Mouse (Mus musculus) liver, embryonic 16.5 days (tissue): ENCODE measurements around the gene Hoxa3. TPM values are rescaled to one million over a fixed set of nuclear protein-coding genes. Genes with fewer than 3 reads are reported as not detected.

Experiments
- ATAC-seq: fragments of 200-750 bp; cut with Nextera tagmentation; 2 replicates; pipeline ENCODE4 v1.8.0; 2017; ENCODE audit warnings: low read depth, mild to moderate bottlenecking, moderate number of reproducible peaks, moderate library complexity
- H3K27ac ChIP-seq: fragments of 300-500 bp; sonication (generic); 2 replicates; pipeline ENCODE4 v1.5.1; 2014; ENCODE audit warnings: mild to moderate bottlenecking, low read length
- H3K27me3 ChIP-seq: fragments of 300-500 bp; sonication (generic); 2 replicates; pipeline ENCODE4 v1.6.1; 2014; ENCODE audit warnings: low read depth, low read length, mixed read lengths; ENCODE audit not compliant: control insufficient read depth, insufficient read depth
- H3K36me3 ChIP-seq: fragments of 300-500 bp; sonication (generic); 2 replicates; pipeline ENCODE4 v1.6.1; 2014; ENCODE audit warnings: mild to moderate bottlenecking; ENCODE audit not compliant: control insufficient read depth, insufficient read depth
- H3K4me1 ChIP-seq: fragments of 300-500 bp; sonication (generic); 2 replicates; pipeline ENCODE4 v1.6.1; 2014; ENCODE audit warnings: low read depth, low read length, mixed read lengths; ENCODE audit not compliant: control insufficient read depth
- H3K4me2 ChIP-seq: fragments of 300-500 bp; sonication (generic); 2 replicates; pipeline ENCODE4 v1.6.1; 2014; ENCODE audit warnings: low read depth, low read length, mixed read lengths
- H3K4me3 ChIP-seq: fragments of 300-500 bp; sonication (generic); 2 replicates; pipeline ENCODE4 v1.5.1; 2014; ENCODE audit warnings: low read depth, mild to moderate bottlenecking, low read length
- H3K9ac ChIP-seq: fragments of 300-500 bp; sonication (generic); 2 replicates; pipeline ENCODE4 v1.6.1; 2014; ENCODE audit warnings: low read depth, low read length
- H3K9me3 ChIP-seq: fragments of 300-500 bp; sonication (generic); replicated peaks from 2 replicates; pipeline ENCODE4 v1.6.1; 2016; ENCODE audit warnings: low read length; ENCODE audit not compliant: control insufficient read depth
- WGBS: fragments of 180-500 bp; shearing (Covaris S2); extraction: QIAGEN DNeasy Blood & Tissue Kit; methylation state at CpG from one replicate; pipeline ENCODE4 v1.1.7; 2014; ENCODE audit not compliant: insufficient replicate concordance; 5-methylcytosine and 5-hydroxymethylcytosine counted together
- polyA plus RNA-seq: library from polyadenylated mRNA; unstranded; fragments of >200 nt; fragmentation: Nextera tagmentation; extraction: Ambion mirVana; gene quantifications from 2 replicates; pipeline ENCODE4 v1.2.1, GENCODE M21; 2015

Gene Hoxa3
- polyA plus RNA-seq, 1 experiment from 2014 or later = 0.27 TPM

DNA sequence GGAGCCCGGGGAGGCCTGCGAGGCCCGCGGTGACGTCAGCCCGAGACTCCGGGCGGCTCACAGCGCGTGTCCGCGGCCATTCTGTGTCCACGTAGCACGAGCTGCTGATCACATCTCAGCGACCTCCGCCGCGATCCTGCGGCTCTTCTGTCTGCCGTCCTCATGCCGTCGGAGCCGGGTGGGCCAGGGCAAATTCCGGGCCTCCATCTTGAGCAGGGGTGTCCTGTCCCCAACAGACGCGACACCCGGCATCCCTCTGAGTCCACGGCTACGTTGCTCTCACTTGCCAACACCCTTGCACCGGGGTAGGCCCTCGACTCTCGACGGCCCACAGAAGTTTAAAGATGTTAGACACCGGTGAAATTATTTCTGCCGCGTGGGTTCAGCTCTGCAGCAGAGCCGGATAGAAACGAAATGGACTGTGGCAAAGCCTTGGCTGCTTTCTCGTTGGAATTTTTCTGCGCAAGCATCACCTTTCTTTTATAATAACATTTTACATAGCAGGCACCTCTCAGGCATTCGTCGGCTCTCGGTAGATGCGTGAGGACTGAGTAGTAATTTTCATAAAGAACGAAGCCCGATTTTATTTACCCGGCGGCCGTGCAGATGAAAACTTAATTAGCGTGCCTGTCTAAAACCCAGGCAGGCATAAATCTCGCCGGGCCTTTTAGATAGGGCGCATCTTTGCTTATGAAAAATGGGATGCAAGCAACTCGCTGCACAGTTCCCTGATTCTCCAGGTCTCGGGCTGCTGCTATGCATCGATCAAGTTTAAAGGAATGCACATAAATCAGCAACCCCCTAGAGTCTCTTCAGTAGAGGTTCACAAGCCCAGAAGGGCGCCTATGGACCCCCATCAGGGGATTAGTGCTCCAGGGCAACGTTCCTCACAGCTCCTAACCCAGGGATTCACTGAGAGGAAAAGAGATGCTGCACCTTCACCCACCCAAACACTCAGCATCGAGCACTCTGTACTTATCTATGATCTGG is 40.7 kb upstream of the Hoxa3 start:
- no peaks in the 10 kb centered on the region for H3K4me1 ChIP-seq
- no peaks in the 10 kb centered on the region for H3K36me3 ChIP-seq
- no peak overlapping the region for H3K9ac ChIP-seq
- no peaks in the 10 kb centered on the region for H3K9me3 ChIP-seq
- no peak for ATAC-seq
- H3K27ac ChIP-seq = no peak overlapping the region
- H3K27me3 ChIP-seq = peaks cover 84% of the 10 kb centered on the region
- H3K4me2 ChIP-seq = no peak overlapping the region
- WGBS = 1% methylated on average over 59 of the region's 59 CpGs
- no peak overlapping the region for H3K4me3 ChIP-seq

DNA sequence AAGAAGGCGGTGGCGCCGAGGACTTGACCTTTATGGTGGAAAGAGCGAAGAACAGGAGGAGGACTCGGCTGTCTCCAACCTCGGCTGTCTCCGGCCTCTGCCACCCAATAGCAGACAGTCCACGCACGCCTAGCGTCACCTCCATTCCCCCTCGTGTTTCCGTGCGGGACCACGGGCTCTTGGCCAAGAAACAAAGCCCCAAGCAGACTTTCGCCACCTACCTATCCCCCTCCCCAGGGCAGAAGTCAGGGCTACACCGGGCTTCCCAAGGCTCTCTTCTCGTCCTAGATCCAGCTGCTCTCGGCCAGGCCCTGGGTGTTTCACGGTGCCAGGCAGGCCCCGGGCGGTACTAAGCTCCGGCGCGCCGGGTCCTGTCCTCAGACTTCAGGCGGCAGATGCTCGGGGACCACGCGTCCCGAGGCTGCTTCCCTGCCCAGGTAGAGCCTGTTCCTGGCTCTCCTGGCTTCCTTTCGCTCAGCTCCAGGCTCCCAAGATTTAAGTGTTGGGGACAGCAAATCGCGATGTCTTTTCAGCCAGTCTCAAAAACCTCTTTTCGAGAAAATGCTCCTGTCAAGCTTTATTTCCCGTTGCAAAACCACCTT is 39.7 kb upstream of the Hoxa3 start:
- H3K9ac ChIP-seq = no peak overlapping the region
- ATAC-seq = no peak
- peaks cover 84% of the 10 kb centered on the region for H3K27me3 ChIP-seq
- H3K36me3 ChIP-seq = no peaks in the 10 kb centered on the region
- H3K9me3 ChIP-seq = no peaks in the 10 kb centered on the region
- H3K4me3 ChIP-seq = no peak overlapping the region
- no peak overlapping the region for H3K4me2 ChIP-seq
- under 1% methylated on average over 35 of the region's 35 CpGs for WGBS
- H3K27ac ChIP-seq = no peak overlapping the region
- no peaks in the 10 kb centered on the region for H3K4me1 ChIP-seq

DNA sequence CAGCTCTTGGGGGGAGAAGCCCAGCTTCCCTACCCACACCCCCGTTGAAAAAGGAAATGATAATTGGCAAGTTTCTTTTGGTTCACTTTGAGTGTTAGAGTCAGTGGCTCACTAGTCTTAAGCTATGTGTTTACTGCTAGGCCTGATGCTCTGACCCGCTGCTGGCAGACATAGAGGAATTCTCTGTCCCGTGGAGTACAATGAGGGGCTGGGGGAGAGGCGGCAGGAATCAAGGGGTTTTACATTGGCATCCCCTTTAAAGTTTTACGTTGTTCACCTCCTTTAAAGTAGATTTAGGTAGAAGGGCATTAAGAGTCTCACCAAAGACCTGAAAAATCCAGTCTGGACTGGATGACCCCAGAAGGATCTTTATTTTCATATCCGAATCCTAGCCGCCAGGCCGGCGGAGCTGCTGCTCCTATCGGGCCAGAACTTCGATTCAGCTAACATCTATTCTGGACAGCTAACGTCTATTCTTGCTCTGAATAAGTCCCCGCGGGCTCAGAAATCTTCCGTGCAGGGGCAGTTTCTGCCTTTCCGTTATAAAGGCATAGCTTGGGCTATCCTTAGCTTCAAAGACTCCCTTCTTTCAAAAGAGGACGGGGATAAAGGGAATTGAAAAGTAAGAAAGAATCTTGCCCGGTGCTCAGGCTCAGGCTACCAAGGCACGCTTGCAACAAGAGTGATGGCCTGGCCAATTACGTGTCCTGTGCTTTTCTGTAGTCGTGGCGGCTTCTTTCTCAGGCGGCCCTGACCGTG is 39.1 kb upstream of the Hoxa3 start:
- no peaks in the 10 kb centered on the region for H3K9me3 ChIP-seq
- no peak for ATAC-seq
- no peaks in the 10 kb centered on the region for H3K4me1 ChIP-seq
- no peak overlapping the region for H3K4me2 ChIP-seq
- H3K27me3 ChIP-seq = peaks cover 85% of the 10 kb centered on the region
- H3K36me3 ChIP-seq = no peaks in the 10 kb centered on the region
- 3% methylated on average over 24 of the region's 24 CpGs for WGBS
- no peak overlapping the region for H3K4me3 ChIP-seq
- no peak overlapping the region for H3K27ac ChIP-seq
- H3K9ac ChIP-seq = no peak overlapping the region

DNA sequence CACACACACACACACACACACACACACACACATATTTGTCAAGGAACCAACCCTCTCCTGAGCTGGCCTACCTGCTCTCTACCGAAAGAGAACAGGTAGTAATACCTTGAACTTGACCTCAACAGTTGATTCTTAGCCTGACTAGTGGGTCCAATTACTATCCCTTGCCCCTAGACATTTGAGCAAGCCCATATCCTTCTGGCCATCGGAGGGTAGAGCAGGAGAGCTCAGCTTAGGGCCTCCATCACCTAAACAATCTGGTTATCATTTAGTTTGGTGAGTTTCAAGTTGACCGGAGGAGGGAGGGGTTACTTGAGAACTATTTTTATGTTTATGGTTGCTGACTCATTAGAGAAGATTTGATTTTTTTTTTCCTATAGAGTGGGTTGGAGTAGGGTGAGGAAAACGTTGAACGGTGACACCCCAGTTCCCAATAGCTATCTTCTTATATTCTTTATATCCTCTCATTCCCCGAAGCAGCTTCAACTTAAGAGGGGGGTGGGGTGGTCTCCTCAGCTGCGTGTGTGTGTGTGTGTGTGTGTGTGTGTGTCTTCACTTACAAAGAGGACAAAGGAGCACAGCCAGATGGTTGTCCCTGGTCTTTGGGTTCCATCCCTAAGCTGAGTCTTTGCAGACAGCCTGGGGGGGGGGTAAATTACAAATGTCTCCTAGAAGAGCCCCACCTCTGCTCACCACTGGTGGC is 38.2 kb upstream of the Hoxa3 start:
- Histone ChIP-seq H3K4me3 (no peak overlapping the region), H3K9me3 (no peaks in the 10 kb centered on the region), H3K36me3 (no peaks in the 10 kb centered on the region), H3K4me2 (no peak overlapping the region), H3K27ac (no peak overlapping the region), H3K27me3 (peaks cover 87% of the 10 kb centered on the region), H3K9ac (no peak overlapping the region), H3K4me1 (no peaks in the 10 kb centered on the region)
- 9% methylated on average over 7 of the region's 7 CpGs for WGBS
- ATAC-seq = no peak

DNA sequence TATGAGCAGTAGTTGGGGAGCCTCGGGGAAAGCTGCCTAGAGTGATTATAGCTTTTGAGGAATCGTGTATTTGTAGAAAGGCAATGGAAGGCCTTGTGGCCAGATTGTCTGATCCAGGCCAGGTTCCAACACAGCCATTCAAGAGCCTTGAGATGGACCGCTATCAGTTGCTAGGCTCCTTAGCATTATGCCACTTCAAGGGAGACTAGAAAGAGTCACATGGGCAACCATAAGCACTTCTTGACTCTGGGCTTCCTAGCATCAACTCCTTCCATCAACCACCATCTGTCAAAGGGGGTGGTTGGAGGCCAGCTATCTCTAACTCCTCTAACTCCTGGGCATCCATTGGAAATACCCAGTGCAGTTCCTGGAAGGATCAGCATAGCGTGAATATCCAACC is 36.7 kb upstream of the Hoxa3 start:
- Histone ChIP-seq H3K36me3 (no peaks in the 10 kb centered on the region), H3K27ac (no peak overlapping the region), H3K4me3 (no peak overlapping the region), H3K27me3 (peaks cover 95% of the 10 kb centered on the region), H3K9me3 (no peaks in the 10 kb centered on the region), H3K9ac (no peak overlapping the region), H3K4me2 (no peak overlapping the region), H3K4me1 (no peaks in the 10 kb centered on the region; the same call in 1 of the 2 replicates)
- no peak for ATAC-seq
- WGBS = 0% methylated on average over 4 of the region's 4 CpGs

DNA sequence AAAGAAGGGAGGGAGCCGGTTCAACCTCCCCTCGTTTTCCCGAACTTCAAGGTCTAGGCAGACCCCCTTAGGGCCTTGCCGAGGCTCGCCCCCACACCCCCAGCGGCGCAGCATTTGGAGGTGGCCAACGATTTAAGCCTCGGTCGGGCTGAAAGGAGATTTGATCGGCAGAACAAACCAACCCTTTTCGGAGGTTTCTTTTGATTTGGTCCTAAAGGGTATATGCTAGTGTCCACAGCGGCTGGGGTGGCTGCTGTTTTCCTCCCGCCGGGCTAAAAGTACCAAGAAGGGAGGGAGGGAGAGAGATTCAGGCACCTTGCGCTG is 36.2 kb upstream of the Hoxa3 start:
- Histone ChIP-seq H3K4me2 (no peak overlapping the region), H3K27me3 (peaks cover 98% of the 10 kb centered on the region), H3K27ac (no peak overlapping the region), H3K9ac (no peak overlapping the region), H3K9me3 (no peaks in the 10 kb centered on the region), H3K4me1 (no peaks in the 10 kb centered on the region; the same call in 1 of the 2 replicates), H3K4me3 (no peak overlapping the region), H3K36me3 (no peaks in the 10 kb centered on the region)
- no peak for ATAC-seq
- WGBS = 2% methylated on average over 16 of the region's 16 CpGs

DNA sequence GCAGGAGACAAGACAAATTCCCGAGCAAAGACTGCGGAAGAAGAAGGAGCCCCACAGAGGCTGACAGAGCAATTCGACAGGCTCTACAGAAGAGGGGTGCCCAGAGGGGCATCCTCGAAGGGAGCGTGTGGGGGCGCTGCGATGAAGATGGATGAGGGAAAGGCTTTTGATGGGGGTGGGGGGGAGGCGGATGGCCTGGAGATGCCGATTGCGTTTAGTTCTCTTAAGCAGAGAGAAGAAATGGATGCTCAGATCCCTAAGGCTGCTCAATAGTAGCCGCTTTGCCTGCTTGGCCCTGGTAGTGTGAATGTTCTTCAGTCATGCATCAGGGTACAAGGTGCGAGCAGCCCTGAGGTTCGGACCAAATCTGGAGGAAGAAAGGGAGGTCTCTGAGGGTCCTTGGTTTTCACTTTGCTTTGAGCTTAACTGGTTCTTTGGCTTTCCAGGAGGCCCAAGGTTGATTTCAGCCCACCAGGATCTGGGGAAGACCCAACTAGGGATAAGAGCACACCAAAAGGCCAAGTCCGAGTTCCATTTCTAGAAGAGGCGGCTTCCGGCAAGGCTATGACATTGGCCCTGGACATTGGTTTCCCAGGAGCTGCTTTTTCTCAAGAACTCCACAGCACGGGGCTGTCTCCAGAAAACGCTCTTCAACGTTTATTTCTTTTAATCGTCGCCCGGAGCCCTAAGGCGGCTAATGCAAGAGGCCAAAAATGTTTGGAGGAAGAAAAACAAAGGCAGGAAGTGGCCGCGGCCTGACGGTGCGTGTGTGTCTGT is 35.7 kb upstream of the Hoxa3 start:
- H3K4me2 ChIP-seq = no peak overlapping the region
- no peak overlapping the region for H3K27ac ChIP-seq
- 1% methylated on average over 27 of the region's 27 CpGs for WGBS
- no peaks in the 10 kb centered on the region for H3K9me3 ChIP-seq
- H3K4me1 ChIP-seq = no peaks in the 10 kb centered on the region; the same call in 1 of the 2 replicates
- ATAC-seq = no peak
- peaks cover 98% of the 10 kb centered on the region for H3K27me3 ChIP-seq
- no peak overlapping the region for H3K4me3 ChIP-seq
- no peaks in the 10 kb centered on the region for H3K36me3 ChIP-seq
- H3K9ac ChIP-seq = no peak overlapping the region
